Mouse (Mus musculus) frontal cortex, postnatal 10 days (tissue): Measurements from ENCODE around the gene Nop53.

ENCODE experiments used
- DNase-seq, 2 experiments: peaks; one replicate each; pipeline ENCODE4 v3.0.0; 2022; ENCODE audit warnings: low spot score in 2 of 2, mixed read lengths in 1 of 2

The Nop53 gene

DNA sequence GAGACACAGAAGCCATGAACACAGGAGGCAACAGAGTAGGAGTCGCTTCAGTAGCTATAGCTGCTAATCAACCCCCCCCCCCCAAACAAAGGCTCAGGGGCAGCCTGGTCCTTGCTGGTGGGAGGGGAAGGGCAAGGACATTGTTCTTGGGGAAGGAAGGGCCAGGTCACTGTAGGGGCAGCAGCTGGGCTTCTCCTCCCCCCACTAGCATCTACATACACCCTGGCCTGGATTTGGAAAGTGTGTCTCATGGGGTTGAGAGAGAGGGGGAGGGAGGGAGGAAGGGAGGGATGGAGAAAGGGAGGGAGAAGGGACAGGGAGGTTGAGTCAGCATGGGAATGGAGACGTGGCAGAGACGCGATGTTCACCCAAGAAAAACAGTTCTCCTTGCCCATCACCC is 14.8 kb upstream of the Nop53 start:
- DNase-seq: no peak

DNA sequence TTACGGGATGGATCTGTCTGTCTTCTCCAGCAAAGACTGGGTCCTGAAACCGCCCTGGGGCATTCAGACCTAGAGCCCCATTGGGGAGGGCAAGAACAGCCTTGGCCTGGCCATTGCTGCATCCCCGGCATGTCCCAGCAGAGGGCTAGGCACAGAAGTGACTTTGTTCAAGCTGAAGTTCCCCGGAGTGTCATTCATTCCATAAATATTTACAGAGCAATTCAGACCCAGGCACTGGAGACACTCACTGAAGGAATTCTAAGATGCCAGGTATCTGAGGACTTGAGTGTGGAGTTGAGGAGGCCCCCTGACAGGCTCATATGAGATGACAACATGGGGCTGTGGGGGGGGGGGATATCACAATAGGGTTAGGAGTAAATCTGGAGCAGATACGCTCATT is 10.3 kb upstream of the Nop53 start:
- DNase-seq: no peak

DNA sequence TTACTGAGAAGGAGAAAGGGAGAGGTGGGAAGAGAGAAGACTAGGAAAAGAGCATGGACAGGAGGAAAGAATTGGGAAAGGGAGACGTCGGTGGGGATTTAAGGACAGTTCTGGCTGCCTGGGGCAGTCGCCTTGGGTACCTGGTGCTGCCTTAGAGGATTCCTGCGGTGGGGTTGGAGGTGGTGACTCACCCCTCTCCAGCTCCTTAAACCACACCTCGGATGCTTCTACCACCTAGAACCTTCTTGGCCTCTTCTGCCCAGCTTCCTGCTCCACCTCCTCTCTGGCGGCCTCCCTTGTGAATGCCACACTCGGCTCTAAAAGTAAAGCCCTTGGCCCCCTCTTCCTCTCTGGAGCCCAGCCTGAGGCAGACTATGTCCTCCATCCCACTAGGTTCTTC is 9.6 kb upstream of the Nop53 start:
- no peak for DNase-seq

DNA sequence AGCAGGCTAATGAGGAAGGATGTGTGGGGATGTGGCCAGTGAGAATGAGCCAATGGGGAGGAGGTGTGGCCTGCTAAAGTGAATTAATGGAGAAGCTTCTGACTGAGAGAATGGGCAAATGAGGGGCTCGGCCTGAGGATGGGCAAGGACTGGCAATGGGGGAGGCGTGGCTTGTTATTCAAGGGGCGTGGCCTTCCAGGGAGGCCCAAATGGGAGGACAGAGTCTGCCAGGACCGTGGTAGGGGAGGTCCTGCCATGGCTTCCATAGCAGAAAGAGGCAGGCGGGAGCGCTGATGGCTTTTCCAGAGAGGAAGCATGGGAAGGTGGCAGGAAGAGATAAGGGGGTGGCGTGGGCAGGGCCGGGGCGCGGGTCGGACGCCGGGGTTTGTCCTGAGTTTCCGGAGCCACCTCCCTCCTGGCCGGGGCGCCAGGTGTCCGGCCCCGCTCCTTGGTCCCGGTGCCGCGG is 9.1 kb upstream of the Nop53 start:
- no peak for DNase-seq

DNA sequence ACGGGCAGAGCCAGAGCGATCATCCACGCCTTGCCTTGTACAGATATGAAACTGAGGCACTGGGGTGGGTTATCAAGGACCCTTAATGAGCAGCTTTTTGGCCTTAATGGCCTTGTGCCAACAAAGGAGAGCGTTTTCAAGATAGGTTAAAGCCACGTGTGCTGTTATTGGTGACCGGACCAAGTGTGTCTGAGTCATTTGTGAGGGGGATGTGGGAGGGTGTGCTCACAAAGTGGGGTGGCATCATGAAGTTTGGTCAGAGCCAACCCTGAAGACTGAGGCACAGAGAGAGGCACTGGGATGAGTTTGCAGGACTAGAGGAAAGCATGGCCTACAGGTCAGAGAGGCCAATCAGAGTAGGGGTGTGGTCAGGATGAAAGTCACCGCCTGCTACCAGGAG is 8.6 kb upstream of the Nop53 start:
- no peak for DNase-seq

GRCm38 (mm10) chr7:15953307-15954074 is 7.6 kb upstream of the Nop53 start:
- DNase-seq: no peak

- DNase-seq: no peak
Observed at GRCm38 (mm10) chr7:15952416-15952815, 6.5 kb upstream of the Nop53 start.

DNA sequence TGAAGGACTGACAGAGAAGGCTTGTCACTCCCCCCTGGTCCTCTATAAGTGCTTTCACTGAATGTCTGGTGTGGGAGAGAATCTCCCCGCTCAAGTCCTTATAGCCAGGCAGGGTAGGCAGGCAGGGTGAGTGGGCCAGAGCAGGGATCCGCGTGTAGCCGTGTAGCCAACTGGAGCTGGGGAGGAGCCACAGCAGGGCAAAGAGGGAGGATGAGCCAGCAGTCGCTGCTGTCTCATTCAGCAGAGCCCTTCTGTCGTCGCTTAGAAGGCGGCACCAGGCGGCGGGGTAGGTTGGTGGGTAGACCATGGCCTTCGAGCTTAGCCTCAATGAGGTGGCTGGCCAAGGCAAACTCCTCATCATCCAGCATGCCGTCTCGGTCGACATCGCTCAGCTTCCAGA is 4.1 kb upstream of the Nop53 start:
- DNase-seq: no peak

DNA sequence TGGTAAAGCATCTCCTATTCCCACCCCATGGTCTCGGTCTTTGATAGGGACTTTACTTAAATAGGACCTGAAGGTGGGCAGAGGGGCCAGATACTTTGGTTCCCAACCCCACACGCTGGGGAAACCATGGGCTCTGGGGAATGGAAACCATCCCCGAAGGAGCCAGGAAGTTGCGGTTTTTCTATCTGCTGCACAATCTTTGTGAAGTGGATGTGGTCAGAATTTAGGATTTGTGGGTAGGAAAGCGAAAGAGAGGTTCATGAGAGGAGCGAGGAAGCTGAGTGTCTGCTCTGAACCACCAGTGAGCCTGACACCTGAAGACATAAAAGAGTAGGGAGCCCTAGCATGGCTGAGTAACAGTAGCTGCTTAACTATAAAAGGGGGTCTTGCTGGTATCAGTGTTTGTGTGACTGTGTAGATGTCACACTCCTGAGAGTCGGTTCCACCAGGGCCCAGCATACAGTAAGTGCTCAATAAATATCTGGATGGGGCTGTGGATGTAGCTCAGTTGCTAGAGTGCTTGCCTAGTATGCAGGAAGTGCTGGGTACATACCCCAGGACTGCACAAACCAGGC is 3.4 kb upstream of the Nop53 start:
- DNase-seq: no peak

DNA sequence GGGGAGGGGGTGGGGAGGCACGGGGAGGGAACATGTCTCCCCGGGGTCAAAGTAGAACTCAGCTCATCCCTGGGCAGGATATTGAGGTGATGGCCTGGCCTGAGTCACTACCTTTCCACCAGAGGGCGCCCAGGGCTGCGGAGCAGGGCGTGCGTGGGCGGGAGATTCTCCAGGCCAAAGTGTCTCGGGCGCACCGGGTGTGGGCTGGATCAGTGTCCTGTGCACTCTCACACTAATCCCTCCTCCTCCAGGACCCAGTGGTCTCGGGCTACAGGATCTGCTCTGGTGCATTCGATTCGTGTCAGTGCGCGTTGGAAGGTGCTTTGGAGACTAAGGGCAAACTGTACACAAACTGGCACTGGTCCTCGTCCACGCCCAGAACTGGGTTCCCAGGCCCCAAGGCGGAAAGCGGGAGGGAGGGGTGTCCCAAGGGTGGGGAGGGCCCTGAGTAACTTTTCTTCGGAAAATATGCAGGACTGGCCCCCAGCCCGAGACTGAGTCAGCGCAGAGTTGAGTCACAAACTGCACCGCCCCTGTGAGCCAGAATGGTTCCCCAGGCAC is 2.6 kb upstream of the Nop53 start:
- peak in 1 of 2 experiments; percentile 63 for DNase-seq

GRCm38 (mm10) chr7:15947653-15948260 is 1.9 kb upstream of the Nop53 start:
- no peak for DNase-seq

DNA sequence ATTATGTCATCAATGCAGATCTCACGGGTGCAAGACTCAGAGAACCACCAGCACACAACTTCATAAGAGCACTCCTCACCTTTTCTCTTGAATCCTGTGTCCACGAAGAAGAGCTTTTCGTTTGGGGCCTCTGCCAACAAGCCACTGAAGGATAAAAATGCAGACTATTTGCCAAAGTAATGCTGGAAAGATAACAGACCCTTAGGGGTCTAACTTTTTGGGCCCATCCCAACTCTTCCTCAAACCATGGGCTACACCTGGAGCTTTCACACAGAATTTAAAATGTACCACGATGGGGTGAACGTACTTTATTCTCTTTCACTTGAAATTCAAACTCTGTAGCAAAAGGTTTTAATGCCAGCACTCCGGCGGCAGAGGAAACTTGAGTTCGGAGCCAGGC is 663 bp downstream of the Nop53 start:
- no peak for DNase-seq

DNA sequence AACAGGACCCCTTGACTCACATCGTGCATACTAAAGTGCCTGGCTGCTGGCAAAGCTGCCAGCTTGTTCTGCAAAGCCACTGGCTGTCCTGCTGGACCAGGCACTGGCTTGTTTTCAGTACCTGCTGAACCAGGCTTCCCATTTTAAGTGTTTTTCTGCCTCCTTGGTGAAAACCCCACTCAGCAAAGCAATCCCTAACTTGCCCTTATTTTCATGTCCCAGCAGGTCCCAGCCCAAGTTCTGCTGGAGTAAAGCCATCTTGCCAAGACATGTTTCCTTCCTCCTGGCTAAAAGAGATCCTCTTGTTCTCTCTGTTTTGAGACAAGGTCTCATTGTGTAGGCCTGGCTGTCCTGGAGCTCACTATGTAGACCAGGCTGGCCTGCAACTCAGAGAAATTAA is 1.6 kb downstream of the Nop53 start:
- no peak for DNase-seq

DNA sequence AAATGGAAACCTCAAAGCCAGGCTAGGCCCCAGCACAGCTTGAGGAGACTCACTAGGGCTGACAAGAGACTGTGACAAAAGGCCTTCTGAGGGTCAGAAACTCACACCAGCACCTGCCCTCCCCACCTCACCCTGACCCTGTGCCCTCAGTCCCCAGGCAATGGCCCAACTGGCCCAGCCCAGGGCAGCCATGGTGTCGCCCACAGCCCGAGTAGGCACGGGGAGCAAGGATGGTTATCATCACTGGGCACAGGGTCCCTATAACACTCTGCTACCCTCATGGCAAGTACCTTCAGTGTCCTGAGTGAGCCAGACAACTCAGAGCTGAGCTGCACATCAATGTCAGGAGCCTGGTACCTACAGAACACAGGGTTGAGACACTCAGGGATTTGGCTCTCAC is 7.3 kb downstream of the Nop53 start:
- DNase-seq: no peak

GRCm38 (mm10) chr7:15937491-15937890 is 8.4 kb downstream of the Nop53 start:
- DNase-seq: no peak

DNA sequence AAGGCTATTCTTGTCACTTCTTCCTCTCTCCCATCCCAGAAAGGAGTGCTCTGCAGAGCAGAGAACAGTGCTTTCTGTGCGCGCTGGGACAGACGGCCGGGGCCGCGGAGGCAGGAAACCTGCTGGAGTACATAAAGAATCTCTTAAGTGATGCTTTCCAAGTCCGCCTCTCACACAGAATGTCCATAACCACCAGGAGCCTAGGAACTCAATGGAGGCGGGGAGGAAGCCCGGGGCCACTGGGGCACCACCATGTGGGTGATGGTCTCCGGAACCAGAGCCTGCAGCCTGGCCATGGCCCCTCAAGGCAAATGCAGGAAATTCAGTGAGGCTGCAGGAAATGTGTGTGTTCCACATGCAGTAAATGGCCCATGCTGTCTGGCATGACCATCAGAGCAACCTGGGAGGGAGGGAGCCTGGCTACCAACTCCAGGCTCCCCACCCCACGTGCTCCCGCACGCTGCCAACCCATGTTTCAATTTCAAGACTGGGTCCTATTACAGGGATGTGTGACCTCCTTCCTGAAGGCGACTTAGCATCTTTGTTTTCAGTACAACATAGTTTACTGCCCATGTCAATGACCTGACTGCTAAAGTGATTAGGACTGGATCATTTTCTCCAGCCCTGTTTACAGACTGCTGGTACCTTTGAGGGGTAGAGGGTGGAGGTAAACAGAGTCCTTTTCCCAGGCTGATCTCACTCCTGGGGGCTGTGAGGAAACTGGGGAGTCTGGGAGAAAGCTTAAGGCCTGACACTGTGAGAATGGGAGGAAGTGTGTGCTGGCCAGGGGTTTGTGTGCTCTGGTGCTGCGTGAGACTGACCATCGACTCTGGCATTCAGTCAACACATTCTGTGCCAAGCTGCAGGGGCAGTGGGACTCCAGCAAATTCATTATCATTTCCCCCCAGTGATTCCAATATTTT is 12.2 kb downstream of the Nop53 start:
- DNase-seq: no peak

GRCm38 (mm10) chr7:15931635-15932034 is 14.2 kb downstream of the Nop53 start:
- no peak for DNase-seq

GRCm38 (mm10) chr7:15930543-15930942 is 15.3 kb downstream of the Nop53 start:
- DNase-seq: no peak

DNA sequence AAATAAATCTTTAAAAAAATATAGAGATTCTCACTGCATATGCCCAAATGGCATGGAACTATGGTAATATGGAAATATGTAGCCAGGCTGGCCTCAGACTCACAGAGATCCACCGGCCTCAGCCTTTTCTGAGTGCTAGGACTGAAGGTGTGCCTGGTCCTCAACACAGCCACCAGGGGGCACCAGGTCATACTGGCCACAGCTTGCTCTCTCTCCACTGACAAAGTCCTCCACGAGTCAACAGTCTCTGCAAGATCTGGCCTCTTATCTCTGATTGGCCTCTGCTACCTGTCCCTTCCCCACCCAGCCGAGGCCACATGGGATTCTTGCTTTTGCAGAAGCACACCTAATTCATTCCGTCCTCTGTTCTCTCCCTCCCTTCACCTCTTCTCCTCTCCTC is 16.0 kb downstream of the Nop53 start:
- DNase-seq: peak in 1 of 2 experiments; percentile 23

DNA sequence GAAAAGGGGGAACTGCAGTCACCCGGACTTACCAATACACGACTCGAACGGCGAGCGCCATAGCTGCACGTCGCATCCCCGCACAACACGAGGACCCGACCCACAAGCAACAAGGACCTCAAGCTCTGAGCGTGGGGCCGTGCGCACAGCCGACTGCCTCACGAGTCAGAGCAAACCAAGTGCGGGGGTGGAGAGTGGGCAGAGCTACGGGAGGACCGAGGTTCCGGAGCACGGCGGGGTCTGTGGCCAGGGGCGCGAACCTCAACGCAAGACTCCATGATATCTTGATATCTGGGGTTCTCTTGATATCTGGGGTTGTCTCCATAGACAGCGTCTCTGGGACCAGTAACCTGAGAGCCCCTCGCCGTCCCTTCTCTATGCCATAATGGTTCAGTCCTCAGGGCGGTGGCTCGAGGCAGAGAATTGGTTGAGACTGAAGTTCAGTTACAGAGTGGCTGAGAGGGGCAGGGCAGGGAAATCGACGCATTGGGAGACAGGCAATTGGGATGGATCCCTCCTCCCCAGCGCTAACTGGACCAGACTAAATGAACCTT is 23.6 kb downstream of the Nop53 start, which contains the start of gene Selenow:
Gene Selenow (minus strand): TSS at position 183 of the 554 bp plus-strand sequence.
- DNase-seq: peak; percentile 90 to 92

DNA sequence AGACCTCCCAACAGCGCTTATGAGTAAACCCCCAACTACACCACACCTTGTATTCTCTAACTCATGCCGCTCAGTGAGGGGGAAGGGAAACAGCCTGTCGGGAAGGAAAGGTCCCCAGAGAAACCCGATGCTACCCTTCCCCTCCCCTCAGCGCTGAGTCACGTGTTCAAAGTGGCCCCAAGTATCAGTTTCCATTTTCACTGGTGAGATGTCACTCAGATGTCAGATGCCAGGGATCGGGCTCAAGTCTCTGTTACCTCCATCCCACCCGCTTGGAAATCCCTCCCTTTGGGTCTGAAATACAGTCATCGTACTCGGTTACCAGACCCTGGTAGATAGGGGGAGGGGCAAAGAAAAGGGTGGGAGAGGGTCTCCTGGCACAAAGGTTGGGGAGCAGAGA is 24.1 kb downstream of the Nop53 start:
- no peak for DNase-seq
